Mouse (Mus musculus): ENCODE measurements around the gene Hist1h2bn.
"Not testable (repeated sequence)": the region's sequence is repeated elsewhere in the genome, so short reads cannot be mapped to it uniquely, and the experiment has no call there.

Hist1h2bn gene

GRCm38 (mm10) chr13:21753524-21754285, at the start of gene Hist1h2bn, which contains the start of gene Hist1h2ak:
Gene Hist1h2bn (plus strand): TSS chr13:21754123.
Gene Hist1h2ak (minus strand): TSS chr13:21753827.
- peak; percentile 59 for DNase-seq (ENCODE audit: low spot score)

- no peak for DNase-seq (ENCODE audit: low spot score)
Observed at GRCm38 (mm10) chr13:21706669-21707068, 47.3 kb upstream of the Hist1h2bn start.

- peak; percentile 91 for DNase-seq (ENCODE audit: low spot score)
Observed at GRCm38 (mm10) chr13:21710031-21710711, 43.8 kb upstream of the Hist1h2bn start.

- peak; percentile 74 for DNase-seq (ENCODE audit: low spot score)
Observed at GRCm38 (mm10) chr13:21710821-21711525, 43.0 kb upstream of the Hist1h2bn start.

GRCm38 (mm10) chr13:21711698-21712097, 42.2 kb upstream of the Hist1h2bn start:
- no peak for DNase-seq (ENCODE audit: low spot score)

GRCm38 (mm10) chr13:21714725-21715124, 39.2 kb upstream of the Hist1h2bn start:
- peak; percentile 55 for DNase-seq (ENCODE audit: low spot score)

- DNase-seq (ENCODE audit: low spot score), result no peak
Observed at GRCm38 (mm10) chr13:21715131-21715863, 38.6 kb upstream of the Hist1h2bn start.

GRCm38 (mm10) chr13:21715864-21716539, 37.9 kb upstream of the Hist1h2bn start, which contains the start of the genes Hist1h2bl and Hist1h2ai:
Gene Hist1h2bl (minus strand): TSS chr13:21716143.
Gene Hist1h2ai (plus strand): TSS chr13:21716422.
- DNase-seq (ENCODE audit: low spot score), result peak; percentile 77

- not testable (repeated sequence) for DNase-seq (ENCODE audit: low spot score)
Observed at GRCm38 (mm10) chr13:21716540-21717391, 37.2 kb upstream of the Hist1h2bn start.

GRCm38 (mm10) chr13:21717397-21718357, 36.2 kb upstream of the Hist1h2bn start, which contains the start of gene Hist1h3h:
Gene Hist1h3h (plus strand): TSS chr13:21717659.
- DNase-seq (ENCODE audit: low spot score), result peak; percentile 81

- DNase-seq (ENCODE audit: low spot score), result no peak
Observed at GRCm38 (mm10) chr13:21718381-21719080, 35.4 kb upstream of the Hist1h2bn start.

GRCm38 (mm10) chr13:21721107-21721756, 32.7 kb upstream of the Hist1h2bn start:
- not testable (repeated sequence) for DNase-seq (ENCODE audit: low spot score)

GRCm38 (mm10) chr13:21721757-21722372, 32.1 kb upstream of the Hist1h2bn start, which contains the start of gene Hist1h2bm:
Gene Hist1h2bm (plus strand): TSS chr13:21722044.
- DNase-seq (ENCODE audit: low spot score), result peak; percentile 67

- no peak for DNase-seq (ENCODE audit: low spot score)
Observed at GRCm38 (mm10) chr13:21722373-21722925, 31.5 kb upstream of the Hist1h2bn start.

- DNase-seq (ENCODE audit: low spot score), result no peak
Observed at GRCm38 (mm10) chr13:21722993-21723836, 30.7 kb upstream of the Hist1h2bn start.
